10 mouse cellular contexts compared by ENCODE assay signal in the genomic region with DNA sequence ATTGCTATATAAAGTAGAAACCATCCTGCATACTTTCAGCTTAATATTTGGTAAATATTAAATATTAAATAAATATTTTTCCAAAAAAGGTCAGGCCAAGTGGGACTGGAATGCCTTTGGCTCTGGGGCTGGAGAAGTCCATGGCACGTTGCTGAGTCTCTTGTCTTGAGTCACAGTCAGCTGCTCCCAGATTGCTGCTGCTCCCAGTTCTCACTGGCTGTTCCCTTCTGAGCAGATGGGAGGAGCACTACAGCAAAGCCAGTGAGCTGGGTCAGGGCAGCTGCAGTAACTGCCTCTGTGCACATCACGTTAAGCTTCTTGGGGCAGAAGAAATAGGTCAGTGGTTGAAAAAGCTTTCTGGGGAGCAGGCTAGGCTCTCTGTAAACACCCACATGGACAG. TPM values are rescaled to one million over a fixed set of nuclear protein-coding genes. Genes with fewer than 3 reads are reported as not detected.
A peak's percentile ranks its signal among the peaks of the same experiment; 100 is the strongest.
DNase-seq lines count a peak whose midpoint lies in the region; ATAC-seq and TF ChIP-seq lines count a peak whose summit lies in the region.
"Had no signal": no experiment of that assay in that cellular context is flagged by ENCODE, and none has a peak within 500 bp of the region (broad histone marks: within the 10 kb centered on the region; RNA-seq: fewer than 3 reads in every experiment).

No protein-coding gene starts in this region.

- H3K4me3 ChIP-seq in heart, embryonic 12.5 days, result no peak overlapping the region
- no peak overlapping the region for H3K4me3 ChIP-seq in embryonic fibroblast, embryonic 13.5 days (ENCODE audit: insufficient read depth, low read length)
- H3K4me3 ChIP-seq: embryonic facial prominence, embryonic 13.5 days; limb, embryonic 15.5 days had no signal

- WGBS in heart, embryonic 12.5 days, result 31% methylated on average over 2 of the region's 2 CpGs

- no peak overlapping the region for H3K4me2 ChIP-seq in heart, embryonic 12.5 days
- H3K4me2 ChIP-seq: embryonic facial prominence, embryonic 13.5 days; limb, embryonic 15.5 days had no signal

- no peak for TF ChIP-seq CTCF in embryonic fibroblast, embryonic 13.5 days (IDR thresholded peaks at IDR 0.05; ENCODE audit: borderline replicate concordance, insufficient read depth, low read length)

- ATAC-seq in heart, embryonic 12.5 days (ENCODE audit: insufficient number of reproducible peaks, low FRiP score), result no peak

- H3K9me3 ChIP-seq in heart, embryonic 12.5 days (replicated peaks), result no peaks in the 10 kb centered on the region
- H3K9me3 ChIP-seq: embryonic facial prominence, embryonic 13.5 days; limb, embryonic 15.5 days had no signal

- H3K9ac ChIP-seq in heart, embryonic 12.5 days, result no peak overlapping the region
- H3K9ac ChIP-seq: embryonic facial prominence, embryonic 13.5 days; limb, embryonic 15.5 days had no signal

- no peaks in the 10 kb centered on the region for H3K27me3 ChIP-seq in heart, embryonic 12.5 days (replicated peaks)
- H3K27me3 ChIP-seq: embryonic facial prominence, embryonic 13.5 days; limb, embryonic 15.5 days had no signal

- no peaks in the 10 kb centered on the region for H3K36me3 ChIP-seq in heart, embryonic 12.5 days
- H3K36me3 ChIP-seq: embryonic facial prominence, embryonic 13.5 days; limb, embryonic 15.5 days had no signal

- peak; percentile 36; the same call in 1 of the 2 replicates for TF ChIP-seq POLR2A in embryonic fibroblast, embryonic 13.5 days (IDR thresholded peaks at IDR 0.05; ENCODE audit: low read depth, low read length)

- peaks cover 20% of the 10 kb centered on the region for H3K4me1 ChIP-seq in heart, embryonic 12.5 days (replicated peaks)
- H3K4me1 ChIP-seq in embryonic fibroblast, embryonic 13.5 days (ENCODE audit: control insufficient read depth, insufficient read depth, low read length), result peaks cover 7% of the 10 kb centered on the region; the same call in 1 of the 2 replicates

- no peak overlapping the region for H3K27ac ChIP-seq in heart, embryonic 12.5 days (ENCODE audit: poor library complexity, severe bottlenecking)
- H3K27ac ChIP-seq in embryonic fibroblast, embryonic 13.5 days (ENCODE audit: insufficient read depth, low read length), result peak overlapping the region; percentile 60; the same call in 1 of the 2 replicates
- H3K27ac ChIP-seq: embryonic facial prominence, embryonic 13.5 days; limb, embryonic 15.5 days had no signal

- peak; percentile 97 for DNase-seq in heart, adult 11 months
- peak; percentile 45 for DNase-seq in A20 (ENCODE audit: low read depth, low spot score)
- peak; percentile 46 for DNase-seq in lung, postnatal 14 days
- no peak for DNase-seq in thymus, postnatal 10 days (ENCODE audit: low spot score in 2 of 2)
- DNase-seq in spleen, postnatal 36 days (ENCODE audit: low spot score in 2 of 2), result no peak
- DNase-seq in cerebellum, postnatal 4 days (ENCODE audit: low spot score in 2 of 2), result no peak

RNA-seq across cellular contexts. Expression of a gene that starts 7.2 kb away (rescaled TPM):
- 0.08 TPM in 1 of 2 replicates, not detected in the other for polyA plus RNA-seq in heart, embryonic 12.5 days (2016; fragmentation: Nextera tagmentation; extraction: Ambion mirVana)
- polyA plus RNA-seq in embryonic fibroblast, embryonic 13.5 days (2011; ENCODE audit: insufficient read length, low read depth, missing spikeins), result 0.46 and 1.0 TPM in 2 replicates

RNA-seq across cellular contexts. Expression of a gene that starts 7.5 kb away (rescaled TPM):
- 2.7 and 3.4 TPM in 2 replicates for polyA plus RNA-seq in heart, embryonic 12.5 days (2016; fragmentation: Nextera tagmentation; extraction: Ambion mirVana)
- 25.2 and 27.8 TPM in 2 replicates for polyA plus RNA-seq in embryonic fibroblast, embryonic 13.5 days (2011; ENCODE audit: insufficient read length, low read depth, missing spikeins)

RNA-seq across cellular contexts. Expression of a gene that starts 28.0 kb away (rescaled TPM):
- polyA plus RNA-seq in heart, embryonic 12.5 days (2016; fragmentation: Nextera tagmentation; extraction: Ambion mirVana), result 8.0 and 9.2 TPM in 2 replicates
- 8.9 and 9.5 TPM in 2 replicates for polyA plus RNA-seq in embryonic fibroblast, embryonic 13.5 days (2011; ENCODE audit: insufficient read length, low read depth, missing spikeins)

Comparison
In these comparisons a context has a peak if more than half of its experiments do, and no peak if none do; other contexts are left out.
1. DNase-seq: peak in heart, adult 11 months (single experiment), A20 (single experiment) and lung, postnatal 14 days (single experiment); none in thymus, postnatal 10 days (0 of 2), spleen, postnatal 36 days (0 of 2) and cerebellum, postnatal 4 days (0 of 2).